Mouse (Mus musculus) left cerebral cortex, adult 11 months (tissue): ENCODE results near the gene Hoxb4.

Experiments used
- DNase-seq: peaks from one replicate; pipeline ENCODE4 v3.0.0; 2022; ENCODE audit warnings: low spot score

Gene Hoxb4

GRCm38 (mm10) chr11:96284774-96285734, 33.0 kb upstream of the Hoxb4 start:
- no peak for DNase-seq

DNA sequence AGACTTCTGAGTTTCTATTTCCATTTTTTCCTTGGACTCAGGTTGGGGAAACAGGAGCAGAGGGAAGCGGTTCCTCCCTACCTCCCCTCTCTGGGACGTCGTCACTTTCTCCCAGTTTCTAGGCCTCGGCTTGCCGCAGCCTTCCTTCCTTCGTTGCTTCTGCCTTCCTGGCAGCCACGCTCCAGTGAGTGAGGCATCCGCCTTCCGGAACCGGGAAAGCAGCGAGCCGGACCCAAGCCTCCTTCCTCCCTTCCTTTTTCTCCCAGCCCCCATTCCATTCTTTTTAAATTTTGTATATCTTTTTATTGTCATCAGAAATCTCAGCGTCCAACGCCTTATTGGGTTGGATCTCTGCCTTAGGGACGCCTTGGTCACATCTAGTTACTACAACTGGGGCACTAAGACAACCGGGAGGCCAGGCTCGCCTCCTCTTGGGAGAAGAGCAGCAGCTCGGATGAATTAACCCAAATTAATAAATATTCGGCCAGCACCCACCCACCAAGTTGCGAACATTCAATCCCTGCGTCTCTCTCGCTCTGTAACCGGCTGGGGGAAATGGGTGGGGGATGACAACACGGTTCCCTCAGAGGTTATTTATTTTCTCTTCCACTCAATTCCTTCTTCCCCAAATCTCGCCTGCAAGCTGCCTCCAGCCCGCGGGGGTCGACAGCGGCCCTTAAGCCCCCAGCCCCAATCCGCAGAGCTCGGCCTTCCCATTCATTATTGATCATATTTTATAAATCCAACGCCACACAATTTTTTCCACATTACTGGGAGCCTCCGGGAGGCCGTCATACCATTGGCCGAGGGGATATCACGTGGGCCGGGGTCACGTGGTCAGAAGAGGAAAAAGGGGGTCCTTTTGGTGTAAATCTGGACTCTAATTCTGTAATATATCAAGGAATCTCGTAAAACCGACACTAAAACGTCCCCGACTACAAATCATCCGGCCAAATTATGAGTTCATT, 32.0 kb upstream of the Hoxb4 start, which contains the start of gene Hoxb7:
Hoxb7 (plus strand) TSS at position 853 of the 968 bp plus-strand sequence.
- no peak for DNase-seq

DNA sequence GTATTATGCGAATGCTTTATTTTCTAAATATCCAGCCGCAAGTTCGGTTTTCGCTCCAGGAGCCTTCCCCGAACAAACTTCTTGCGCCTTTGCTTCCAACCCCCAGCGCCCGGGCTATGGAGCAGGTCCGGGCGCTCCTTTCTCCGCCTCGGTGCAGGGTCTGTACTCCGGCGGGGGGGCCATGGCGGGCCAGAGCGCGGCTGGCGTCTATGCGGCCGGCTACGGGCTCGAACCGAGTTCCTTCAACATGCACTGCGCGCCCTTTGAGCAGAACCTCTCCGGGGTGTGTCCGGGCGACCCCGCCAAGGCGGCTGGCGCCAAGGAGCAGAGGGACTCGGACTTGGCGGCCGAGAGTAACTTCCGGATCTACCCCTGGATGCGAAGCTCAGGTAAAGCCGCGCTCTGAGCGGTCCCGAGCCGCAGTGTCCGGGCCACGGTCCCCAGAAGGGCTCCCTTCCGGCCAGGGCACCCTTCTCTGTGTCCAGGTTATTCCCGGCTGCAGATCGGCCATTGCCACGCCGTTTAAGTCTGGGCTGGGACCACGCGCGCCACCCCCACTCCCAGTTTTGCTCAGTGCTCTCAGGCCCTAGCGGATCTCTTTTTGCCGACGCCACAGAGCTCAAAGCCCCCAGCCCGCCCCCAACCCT, 31.2 kb upstream of the Hoxb4 start:
- DNase-seq: no peak

GRCm38 (mm10) chr11:96287411-96287810, 30.7 kb upstream of the Hoxb4 start:
- no peak for DNase-seq

DNA sequence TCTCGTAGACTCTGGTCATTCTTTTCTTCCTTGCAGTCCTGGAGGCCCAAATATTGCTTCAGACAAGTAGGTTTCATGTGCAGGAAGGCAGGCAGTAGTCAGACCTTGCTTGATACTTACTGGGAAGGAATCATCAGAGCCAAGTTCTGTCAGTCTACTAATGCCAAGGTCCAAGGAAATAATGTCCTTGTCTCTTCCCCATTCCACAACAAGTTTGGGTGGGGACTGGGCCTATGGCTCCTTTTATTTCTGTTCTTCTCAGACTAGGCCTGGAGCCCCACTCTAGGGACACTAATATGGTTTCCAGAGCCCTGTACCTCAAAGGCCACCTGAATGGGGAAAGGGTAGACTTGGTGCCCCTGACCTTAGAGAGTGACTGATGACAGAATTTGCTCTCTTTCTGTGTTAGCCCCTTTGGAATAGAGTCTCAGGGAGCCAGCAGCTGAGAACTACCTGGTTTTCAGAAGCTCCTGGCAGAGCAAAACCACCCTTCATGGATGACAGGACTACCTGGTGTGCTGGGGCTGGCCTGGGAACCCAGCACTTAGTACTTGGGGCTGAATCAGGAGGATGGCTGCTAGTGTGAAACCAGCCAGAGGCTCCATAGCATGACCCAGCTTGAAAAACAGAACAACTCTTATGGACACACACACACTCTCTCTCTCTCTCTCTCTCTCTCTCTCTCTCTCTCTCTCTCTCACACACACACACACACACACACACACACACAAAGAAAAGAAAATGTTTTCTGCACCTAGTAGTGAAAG, 29.4 kb upstream of the Hoxb4 start:
- DNase-seq: no peak

DNA sequence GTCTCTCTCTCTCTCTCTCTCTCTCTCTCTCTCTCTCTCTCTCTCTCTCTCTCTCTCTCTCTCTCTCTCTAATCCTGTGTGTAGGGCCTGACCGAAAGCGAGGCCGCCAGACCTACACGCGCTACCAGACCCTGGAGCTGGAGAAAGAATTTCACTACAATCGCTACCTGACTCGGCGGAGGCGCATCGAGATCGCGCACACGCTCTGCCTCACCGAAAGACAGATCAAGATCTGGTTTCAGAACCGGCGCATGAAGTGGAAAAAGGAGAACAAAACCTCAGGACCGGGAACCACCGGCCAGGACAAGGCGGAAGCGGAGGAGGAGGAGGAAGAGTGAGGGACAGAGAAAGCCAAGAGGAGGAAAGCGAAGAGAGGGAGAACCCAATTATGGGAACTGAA, 28.8 kb upstream of the Hoxb4 start:
- DNase-seq: no peak

DNA sequence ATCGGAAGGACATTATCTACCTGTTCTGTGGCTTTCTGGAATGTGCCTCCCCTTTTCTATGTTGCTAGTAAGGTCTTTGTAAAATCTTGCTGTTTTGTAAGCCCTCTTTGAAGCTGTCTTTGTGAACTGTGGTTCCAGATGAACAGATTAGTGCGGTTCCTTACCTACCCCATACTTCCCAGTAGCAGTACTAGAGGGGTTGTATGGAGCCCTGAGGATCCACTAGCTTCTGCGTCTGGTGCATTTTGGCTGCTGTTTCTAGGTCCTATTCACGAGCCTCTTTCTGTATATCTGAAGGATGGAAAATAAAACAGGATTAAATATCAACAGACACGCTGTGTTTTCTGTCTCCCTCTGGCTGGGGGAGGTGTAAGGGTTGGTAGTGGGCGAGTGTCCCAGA, 28.2 kb upstream of the Hoxb4 start:
- DNase-seq: no peak

DNA sequence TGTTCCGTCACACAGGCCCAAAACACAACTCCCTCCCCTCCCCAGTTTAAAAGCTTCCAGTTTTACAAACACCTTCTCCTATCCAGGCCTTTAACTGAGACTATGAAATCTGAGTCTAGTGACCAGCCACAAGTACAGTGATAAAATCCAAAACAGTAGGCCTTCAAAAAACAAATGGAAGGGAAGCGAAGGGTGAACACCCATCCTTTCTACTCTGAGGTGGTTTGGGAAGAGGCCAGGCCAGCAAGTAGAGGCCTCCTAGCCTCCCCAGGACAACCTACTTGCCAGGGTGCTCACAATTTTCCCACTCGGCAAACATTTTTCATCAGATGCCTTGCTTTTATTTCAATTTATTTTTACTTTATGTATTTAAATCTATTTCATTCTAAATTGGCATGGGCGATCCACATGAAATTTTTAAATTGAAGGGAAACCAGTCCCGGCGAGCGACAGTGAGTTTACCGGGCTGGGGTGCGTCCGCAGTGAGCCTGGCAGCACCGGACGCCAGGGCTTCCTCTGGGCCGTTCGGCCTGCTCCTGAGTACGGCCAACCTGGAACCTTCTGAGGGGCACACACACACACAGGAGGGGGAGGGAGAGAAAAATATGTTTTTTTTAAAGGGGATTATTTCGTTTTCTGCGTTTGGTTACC, 27.2 kb upstream of the Hoxb4 start:
- no peak for DNase-seq

- DNase-seq: no peak
Measured at GRCm38 (mm10) chr11:96291681-96292564, 26.1 kb upstream of the Hoxb4 start, which contains the start of gene Hoxb6. Gene Hoxb6 (plus strand): TSS chr11:96292476.

GRCm38 (mm10) chr11:96292565-96293301, 25.3 kb upstream of the Hoxb4 start:
- DNase-seq: no peak

- no peak for DNase-seq
Measured at GRCm38 (mm10) chr11:96293302-96293921, 24.7 kb upstream of the Hoxb4 start.

- DNase-seq: no peak
Measured at GRCm38 (mm10) chr11:96294245-96295091, 23.6 kb upstream of the Hoxb4 start.

- no peak for DNase-seq
Measured at GRCm38 (mm10) chr11:96295092-96295835, 22.8 kb upstream of the Hoxb4 start.

DNA sequence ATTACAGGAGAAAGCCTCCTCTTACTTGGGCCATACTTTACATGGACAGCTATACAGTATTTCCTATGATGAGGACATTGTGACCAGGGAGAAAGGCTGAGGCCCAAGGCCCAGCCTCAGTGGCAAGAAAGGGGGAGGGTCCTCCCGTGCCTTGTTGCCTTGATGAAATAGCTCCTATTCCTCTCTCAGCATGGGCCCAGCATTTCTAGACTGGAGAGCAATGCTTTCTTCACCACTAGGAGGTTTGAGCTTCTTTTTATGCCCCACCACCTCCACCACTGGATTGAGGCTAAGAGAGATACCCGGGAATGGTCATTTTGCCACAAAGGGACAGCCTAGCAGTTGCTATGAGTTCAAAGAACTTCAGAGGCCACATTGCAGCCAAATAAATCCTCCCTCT, 21.1 kb upstream of the Hoxb4 start:
- no peak for DNase-seq

- DNase-seq: no peak
Measured at GRCm38 (mm10) chr11:96297428-96297827, 20.6 kb upstream of the Hoxb4 start.

- no peak for DNase-seq
Measured at GRCm38 (mm10) chr11:96297968-96298635, 20.0 kb upstream of the Hoxb4 start.
